Mouse (Mus musculus): ENCODE measurements around the gene Prrt2. TPM values are rescaled to one million over a fixed set of nuclear protein-coding genes. Genes with fewer than 3 reads are reported as not detected.

Gene Prrt2
- polyA plus RNA-seq, 1 experiment from 2014 or later: 4.4 TPM

- peak within 1 kb of the TSS; percentile 98 for H3K27ac ChIP-seq
- peak; percentile 99 for DNase-seq (ENCODE audit: low spot score)
- WGBS: 5% methylated on average over 39 of the region's 39 CpGs
- H3K27me3 ChIP-seq (ENCODE audit: insufficient read depth, poor library complexity, severe bottlenecking): no peaks in the 10 kb centered on the region
- H3K36me3 ChIP-seq: peaks cover 47% of the 10 kb centered on the region
- peak within 1 kb of the TSS; percentile 90 for H3K4me3 ChIP-seq
- no peaks in the 10 kb centered on the region for H3K9me3 ChIP-seq
- peaks cover 81% of the 10 kb centered on the region for H3K4me1 ChIP-seq (replicated peaks)
These were observed 3.8 kb downstream of the Prrt2 start, which contains the start of gene Pagr1a for GRCm38 (mm10) chr7:127016971-127017949. Gene Pagr1a (minus strand): TSS chr7:127017352.

GRCm38 (mm10) chr7:127016486-127016938, 4.5 kb downstream of the Prrt2 start:
- H3K27me3 ChIP-seq (ENCODE audit: insufficient read depth, poor library complexity, severe bottlenecking): no peaks in the 10 kb centered on the region
- H3K36me3 ChIP-seq: peaks cover 48% of the 10 kb centered on the region
- peaks cover 77% of the 10 kb centered on the region for H3K4me1 ChIP-seq (replicated peaks)
- no peaks in the 10 kb centered on the region for H3K9me3 ChIP-seq
- no peak for DNase-seq (ENCODE audit: low spot score)
- H3K4me3 ChIP-seq: peak overlapping the region; percentile 87
- under 1% methylated on average over 22 of the region's 22 CpGs for WGBS
- H3K27ac ChIP-seq: peak overlapping the region; percentile 98

- peaks cover 76% of the 10 kb centered on the region for H3K4me1 ChIP-seq (replicated peaks)
- peak within 1 kb of the TSS; percentile 98 for H3K27ac ChIP-seq
- no peak for DNase-seq (ENCODE audit: low spot score)
- peak within 1 kb of the TSS; percentile 87 for H3K4me3 ChIP-seq
- no peaks in the 10 kb centered on the region for H3K9me3 ChIP-seq
- H3K27me3 ChIP-seq (ENCODE audit: insufficient read depth, poor library complexity, severe bottlenecking): no peaks in the 10 kb centered on the region
- H3K36me3 ChIP-seq: peaks cover 50% of the 10 kb centered on the region
These were observed 4.7 kb downstream of the Prrt2 start, which contains the start of gene Pagr1b for GRCm38 (mm10) chr7:127016481-127016485. Gene Pagr1b (minus strand): TSS chr7:127016484.

- Histone ChIP-seq H3K27ac (peak overlapping the region; percentile 98), H3K4me1 (replicated peaks) (peaks cover 74% of the 10 kb centered on the region)
- WGBS: 1% methylated on average over 10 of the region's 10 CpGs
These were observed 4.9 kb downstream of the Prrt2 start for GRCm38 (mm10) chr7:127016081-127016480.

GRCm38 (mm10) chr7:127014993-127015392, 6.0 kb downstream of the Prrt2 start:
- H3K4me3 ChIP-seq: peak overlapping the region; percentile 87; the same call in 1 of the 2 replicates
- peaks cover 63% of the 10 kb centered on the region for H3K4me1 ChIP-seq (replicated peaks)
- peaks cover 51% of the 10 kb centered on the region for H3K36me3 ChIP-seq
- H3K9me3 ChIP-seq: no peaks in the 10 kb centered on the region
- no peaks in the 10 kb centered on the region for H3K27me3 ChIP-seq (ENCODE audit: insufficient read depth, poor library complexity, severe bottlenecking)
- DNase-seq (ENCODE audit: low spot score): no peak
- H3K27ac ChIP-seq: peak overlapping the region; percentile 98; the same call in 1 of the 2 replicates
- 95% methylated on average over 12 of the region's 12 CpGs for WGBS

More at GRCm38 (mm10) chr7:127016081-127016480, 4.9 kb downstream of the Prrt2 start:
- Histone ChIP-seq H3K9me3 (no peaks in the 10 kb centered on the region), H3K27me3 (ENCODE audit: insufficient read depth, poor library complexity, severe bottlenecking) (no peaks in the 10 kb centered on the region), H3K4me3 (peak overlapping the region; percentile 87), H3K36me3 (peaks cover 51% of the 10 kb centered on the region)
- peak; percentile 49 for DNase-seq (ENCODE audit: low spot score)

- Histone ChIP-seq H3K4me3 (peak within 1 kb of the TSS; percentile 87), H3K36me3 (peaks cover 47% of the 10 kb centered on the region), H3K9me3 (no peaks in the 10 kb centered on the region), H3K27ac (peak within 1 kb of the TSS; percentile 98), H3K27me3 (ENCODE audit: insufficient read depth, poor library complexity, severe bottlenecking) (no peaks in the 10 kb centered on the region), H3K4me1 (replicated peaks) (peaks cover 58% of the 10 kb centered on the region)
- WGBS: 66% methylated on average over 11 of the region's 11 CpGs
- DNase-seq (ENCODE audit: low spot score): peak; percentile 26
These were observed 6.7 kb downstream of the Prrt2 start, which contains the start of gene Mvp for GRCm38 (mm10) chr7:127014320-127014719. Gene Mvp (minus strand): TSS chr7:127014621.

- 92% methylated on average over 6 of the region's 6 CpGs for WGBS
- Histone ChIP-seq H3K9me3 (no peaks in the 10 kb centered on the region), H3K36me3 (peaks cover 46% of the 10 kb centered on the region), H3K27me3 (ENCODE audit: insufficient read depth, poor library complexity, severe bottlenecking) (no peaks in the 10 kb centered on the region), H3K4me1 (replicated peaks) (peaks cover 58% of the 10 kb centered on the region), H3K4me3 (0 out of 2 replicates have a peak overlapping the region, but pooled peaks have one; percentile 9), H3K27ac (no peak overlapping the region)
- DNase-seq (ENCODE audit: low spot score): no peak
These were observed 7.6 kb downstream of the Prrt2 start for GRCm38 (mm10) chr7:127013385-127013784.

GRCm38 (mm10) chr7:127012845-127013244, 8.2 kb downstream of the Prrt2 start:
- H3K36me3 ChIP-seq: peaks cover 46% of the 10 kb centered on the region

GRCm38 (mm10) chr7:127012374-127012773, 8.6 kb downstream of the Prrt2 start:
- DNase-seq (ENCODE audit: low spot score): no peak
- Histone ChIP-seq H3K9me3 (no peaks in the 10 kb centered on the region), H3K27me3 (ENCODE audit: insufficient read depth, poor library complexity, severe bottlenecking) (no peaks in the 10 kb centered on the region), H3K36me3 (peaks cover 46% of the 10 kb centered on the region), H3K4me3 (no peak overlapping the region), H3K4me1 (replicated peaks) (peaks cover 51% of the 10 kb centered on the region), H3K27ac (no peak overlapping the region)
- 90% methylated on average over 6 of the region's 6 CpGs for WGBS

More at GRCm38 (mm10) chr7:127012845-127013244, 8.2 kb downstream of the Prrt2 start:
- H3K4me1 ChIP-seq (replicated peaks): peaks cover 54% of the 10 kb centered on the region
- H3K9me3 ChIP-seq: no peaks in the 10 kb centered on the region
- 94% methylated on average over 10 of the region's 10 CpGs for WGBS
- no peak overlapping the region for H3K27ac ChIP-seq
- H3K27me3 ChIP-seq (ENCODE audit: insufficient read depth, poor library complexity, severe bottlenecking): no peaks in the 10 kb centered on the region
- H3K4me3 ChIP-seq: 0 out of 2 replicates have a peak overlapping the region, but pooled peaks have one; percentile 9
- DNase-seq (ENCODE audit: low spot score): no peak

GRCm38 (mm10) chr7:127011717-127012116, 9.3 kb downstream of the Prrt2 start:
- Histone ChIP-seq H3K4me1 (replicated peaks) (peaks cover 50% of the 10 kb centered on the region), H3K36me3 (peaks cover 46% of the 10 kb centered on the region), H3K9me3 (no peaks in the 10 kb centered on the region), H3K27me3 (ENCODE audit: insufficient read depth, poor library complexity, severe bottlenecking) (no peaks in the 10 kb centered on the region), H3K4me3 (no peak overlapping the region), H3K27ac (peak overlapping the region; percentile 45; the same call in 1 of the 2 replicates)
- DNase-seq (ENCODE audit: low spot score): no peak
- WGBS: 85% methylated on average over 2 of the region's 2 CpGs

GRCm38 (mm10) chr7:127011051-127011450, 10.0 kb downstream of the Prrt2 start:
- H3K4me3 ChIP-seq: no peak overlapping the region
- H3K4me1 ChIP-seq (replicated peaks): peaks cover 44% of the 10 kb centered on the region
- no peaks in the 10 kb centered on the region for H3K9me3 ChIP-seq
- H3K36me3 ChIP-seq: peaks cover 46% of the 10 kb centered on the region
- DNase-seq (ENCODE audit: low spot score): no peak
- H3K27ac ChIP-seq: 0 out of 2 replicates have a peak overlapping the region, but pooled peaks have one; percentile 45
- WGBS: 88% methylated on average over 2 of the region's 2 CpGs
- H3K27me3 ChIP-seq (ENCODE audit: insufficient read depth, poor library complexity, severe bottlenecking): no peaks in the 10 kb centered on the region

- peaks cover 28% of the 10 kb centered on the region for H3K4me1 ChIP-seq (replicated peaks)
These were observed 11.5 kb downstream of the Prrt2 start for GRCm38 (mm10) chr7:127009307-127010085.

More at GRCm38 (mm10) chr7:127009307-127010085, 11.5 kb downstream of the Prrt2 start:
- WGBS: 85% methylated on average over 17 of the region's 17 CpGs
- no peaks in the 10 kb centered on the region for H3K9me3 ChIP-seq
- H3K27me3 ChIP-seq (ENCODE audit: insufficient read depth, poor library complexity, severe bottlenecking): no peaks in the 10 kb centered on the region
- peaks cover 32% of the 10 kb centered on the region for H3K36me3 ChIP-seq
- H3K4me3 ChIP-seq: no peak overlapping the region
- DNase-seq (ENCODE audit: low spot score): no peak
- H3K27ac ChIP-seq: peak overlapping the region; percentile 76
